In genomic region chrX:143996716-143997115, GRCm38 (mm10) we compare ENCODE assay signal across 8 mouse cellular contexts.
DNase-seq lines count a peak whose midpoint lies in the region; ATAC-seq lines count a peak whose summit lies in the region.

No protein-coding gene starts in this region.

- no peak overlapping the region for H3K9ac ChIP-seq in forebrain, embryonic 13.5 days
- no peak overlapping the region for H3K9ac ChIP-seq in hindbrain, embryonic 15.5 days

- no peaks in the 10 kb centered on the region for H3K9me3 ChIP-seq in forebrain, embryonic 13.5 days (replicated peaks)
- no peaks in the 10 kb centered on the region for H3K9me3 ChIP-seq in hindbrain, embryonic 15.5 days

- H3K4me1 ChIP-seq in forebrain, embryonic 13.5 days, result no peaks in the 10 kb centered on the region
- H3K4me1 ChIP-seq in hindbrain, embryonic 15.5 days (replicated peaks), result no peaks in the 10 kb centered on the region

- no peak overlapping the region for H3K27ac ChIP-seq in forebrain, embryonic 13.5 days
- H3K27ac ChIP-seq in hindbrain, embryonic 15.5 days (replicated peaks), result no peak overlapping the region

- no peak overlapping the region for H3K4me3 ChIP-seq in forebrain, embryonic 13.5 days
- no peak overlapping the region for H3K4me3 ChIP-seq in hindbrain, embryonic 15.5 days

- H3K4me2 ChIP-seq in forebrain, embryonic 13.5 days, result no peak overlapping the region
- H3K4me2 ChIP-seq in hindbrain, embryonic 15.5 days, result 0 out of 2 replicates have a peak overlapping the region, but pooled peaks have one; percentile 31

- intact Hi-C loops in left cerebral cortex, postnatal 14 days (cut with DNase I), result loop anchor here (5.0 to 10.0 kb wide), 2 partner anchors 172 to 259 kb away; partner anchors contain the start of gene Capn6

- ATAC-seq in forebrain, embryonic 13.5 days, result peak; percentile 51; the same call in 1 of the 2 replicates
- ATAC-seq in hindbrain, embryonic 15.5 days (ENCODE audit: low FRiP score, low read depth), result no peak

- H3K36me3 ChIP-seq in forebrain, embryonic 13.5 days (ENCODE audit: poor library complexity, severe bottlenecking), result no peaks in the 10 kb centered on the region
- no peaks in the 10 kb centered on the region for H3K36me3 ChIP-seq in hindbrain, embryonic 15.5 days

- 33% methylated on average over 4 of the region's 4 CpGs for WGBS in forebrain, embryonic 13.5 days
- WGBS in hindbrain, embryonic 15.5 days, result 25% methylated on average over 4 of the region's 4 CpGs

- no peaks in the 10 kb centered on the region for H3K27me3 ChIP-seq in forebrain, embryonic 13.5 days
- H3K27me3 ChIP-seq in hindbrain, embryonic 15.5 days, result no peaks in the 10 kb centered on the region

- peak; percentile 2 for DNase-seq in gastrocnemius, adult 18-20 months (ENCODE audit: low spot score)
- no peak for DNase-seq in gastrocnemius, postnatal 25 days
- peak; percentile 51 for DNase-seq in adipocyte (ENCODE audit: low spot score)
- peak; percentile 37 to 53 for DNase-seq in left cerebral cortex, postnatal 14 days (ENCODE audit: low spot score in 2 of 2)
- peak; percentile 8 for DNase-seq in retina, adult 2 months (ENCODE audit: low read depth, low spot score)
- no peak for DNase-seq in thymus, postnatal 10 days (ENCODE audit: low spot score in 2 of 2)

Comparison
In these comparisons a context has a peak if more than half of its experiments do, and no peak if none do; other contexts are left out.
1. DNase-seq: peak in gastrocnemius, adult 18-20 months (single experiment), adipocyte (single experiment), left cerebral cortex, postnatal 14 days (2 of 2) and retina, adult 2 months (single experiment); none in gastrocnemius, postnatal 25 days (single experiment) and thymus, postnatal 10 days (0 of 2).